Mouse (Mus musculus) ES-E14 (cell line): ENCODE data around the gene Tspan3.

ENCODE experiments used
- ZC3H11A ChIP-seq: IDR thresholded peaks from 2 replicates; pipeline ENCODE4 v1.6.1; 2012; ENCODE audit warnings: low read depth, mild to moderate bottlenecking, inconsistent platforms, low read length, borderline replicate concordance
- ZNF384 ChIP-seq: IDR thresholded peaks from 2 replicates; pipeline ENCODE4 v1.6.1; 2012; ENCODE audit warnings: low read depth, low read length, inconsistent platforms

- no peak for TF ChIP-seq ZC3H11A
- no peak for TF ChIP-seq ZNF384
Measured at GRCm38 (mm10) chr9:56166161-56166560, 884 bp upstream of the Tspan3 start.
